Mouse (Mus musculus) MEL (cell line): Measurements from ENCODE around the gene D5Ertd579e. TPM values are rescaled to one million over a fixed set of nuclear protein-coding genes. Genes with fewer than 3 reads are reported as not detected.

Experiments
- DNase-seq: peaks from one replicate; pipeline ENCODE4 v3.0.0; 2011; ENCODE audit warnings: low read depth, low spot score
- H3K27ac ChIP-seq: 2 replicates; pipeline ENCODE4 v1.5.1; 2012; ENCODE audit warnings: low read depth, mild to moderate bottlenecking, control low read depth, low read length, moderate library complexity; ENCODE audit not compliant: control insufficient read depth
- H3K27me3 ChIP-seq, 2 experiments: fragments of 150-350 bp in 1 of 2; sonication (generic) in 1 of 2; 2 replicates each; pipeline ENCODE4 v1.6.1; 2012; ENCODE audit warnings: low read length in 2 of 2, mild to moderate bottlenecking in 2 of 2, improper control_type of control experiment in 1 of 2, moderate library complexity in 1 of 2; ENCODE audit not compliant: insufficient read depth in 2 of 2, control insufficient read depth in 1 of 2
- H3K36me3 ChIP-seq, 2 experiments: 2 replicates each; pipeline ENCODE4 v1.6.1; 2012 to 2014; ENCODE audit warnings: low read length in 2 of 2, improper control_type of control experiment in 1 of 2, inconsistent platforms in 1 of 2, mild to moderate bottlenecking in 1 of 2; ENCODE audit not compliant: insufficient read depth in 2 of 2, control insufficient read depth in 1 of 2
- H3K4me1 ChIP-seq, 2 experiments: fragments of 150-350 bp in 1 of 2; sonication (generic) in 1 of 2; 2 replicates each; pipeline ENCODE4 v1.6.1; 2012; ENCODE audit warnings: low read length in 2 of 2, improper control_type of control experiment in 1 of 2, mild to moderate bottlenecking in 1 of 2; ENCODE audit not compliant: insufficient read depth in 2 of 2, control insufficient read depth in 1 of 2
- H3K4me3 ChIP-seq, 2 experiments: fragments of 150-350 bp in 1 of 2; sonication (generic) in 1 of 2; 2 replicates each; pipeline ENCODE4 v1.5.1; 2012; ENCODE audit warnings: low read depth in 2 of 2, low read length in 2 of 2, mild to moderate bottlenecking in 2 of 2, moderate library complexity in 2 of 2, control low read depth in 1 of 2, improper control_type of control experiment in 1 of 2; ENCODE audit not compliant: control insufficient read depth in 1 of 2, insufficient read depth in 1 of 2
- H3K79me2 ChIP-seq: 2 replicates; pipeline ENCODE4 v1.6.1; 2012; ENCODE audit warnings: mild to moderate bottlenecking, low read length, moderate library complexity; ENCODE audit not compliant: control insufficient read depth, poor library complexity, insufficient read depth
- H3K9ac ChIP-seq: 2 replicates; pipeline ENCODE4 v1.6.1; 2012; ENCODE audit warnings: low read depth, mild to moderate bottlenecking, control low read depth, low read length, moderate library complexity; ENCODE audit not compliant: control insufficient read depth, poor library complexity, severe bottlenecking
- H3K9me3 ChIP-seq: fragments of 150-350 bp; sonication (generic); replicated peaks from 2 replicates; pipeline ENCODE4 v1.6.1; 2012; ENCODE audit warnings: mild to moderate bottlenecking, low read length, improper control_type of control experiment, moderate library complexity; ENCODE audit not compliant: insufficient read depth
- BHLHE40 ChIP-seq: IDR thresholded peaks from 2 replicates; pipeline ENCODE4 v1.6.1; 2012; ENCODE audit warnings: low read depth, mild to moderate bottlenecking, inconsistent platforms, low read length, improper control_type of control experiment, borderline replicate concordance
- CHD1 ChIP-seq: IDR thresholded peaks from 2 replicates; pipeline ENCODE4 v1.6.1; 2012; ENCODE audit warnings: low read depth, mild to moderate bottlenecking, inconsistent platforms, low read length, improper control_type of control experiment
- CHD2 ChIP-seq: IDR thresholded peaks from 2 replicates; pipeline ENCODE4 v1.6.1; 2011; ENCODE audit warnings: low read length, improper control_type of control experiment
- CTCF ChIP-seq, 3 experiments: IDR thresholded peaks in 2 of 3; conservative IDR thresholded peaks in 1 of 3; 2 replicates each; pipeline ENCODE4 v1.5.1; 2011 to 2012; ENCODE audit warnings: low read length in 3 of 3, low read depth in 2 of 3, mild to moderate bottlenecking in 2 of 3, improper control_type of control experiment in 1 of 3, inconsistent platforms in 1 of 3, mixed read lengths in 1 of 3, moderate library complexity in 1 of 3; ENCODE audit not compliant: control insufficient read depth in 1 of 3, insufficient read depth in 1 of 3, poor library complexity in 1 of 3, severe bottlenecking in 1 of 3
- E2F4 ChIP-seq: IDR thresholded peaks from 2 replicates; pipeline ENCODE4 v1.6.1; 2011; ENCODE audit warnings: low read depth, low read length, improper control_type of control experiment, borderline replicate concordance
- EP300 ChIP-seq, 2 experiments: IDR thresholded peaks; 2 replicates each; pipeline ENCODE4 v1.6.1; 2011; ENCODE audit warnings: improper control_type of control experiment in 2 of 2, low read length in 2 of 2, low read depth in 1 of 2, mild to moderate bottlenecking in 1 of 2
- ETS1 ChIP-seq: IDR thresholded peaks from 2 replicates; pipeline ENCODE4 v1.6.1; 2012; ENCODE audit warnings: low read depth, mild to moderate bottlenecking, inconsistent platforms, low read length, improper control_type of control experiment, moderate library complexity
- GABPA ChIP-seq: IDR thresholded peaks from 2 replicates; pipeline ENCODE4 v1.6.1; 2012; ENCODE audit warnings: low read depth, mild to moderate bottlenecking, inconsistent platforms, low read length, improper control_type of control experiment, moderate library complexity
- GATA1 ChIP-seq: IDR thresholded peaks from 2 replicates; pipeline ENCODE4 v1.6.1; 2011; ENCODE audit warnings: low read depth, low read length, improper control_type of control experiment
- JUND ChIP-seq: IDR thresholded peaks from 2 replicates; pipeline ENCODE4 v1.6.1; 2011; ENCODE audit warnings: low read depth, mild to moderate bottlenecking, improper control_type of control experiment, low read length
- KAT2A ChIP-seq: conservative IDR thresholded peaks from 2 replicates; pipeline ENCODE4 v1.6.1; 2012; ENCODE audit warnings: low read depth, low read length, improper control_type of control experiment, inconsistent platforms
- MAFK ChIP-seq: IDR thresholded peaks from 2 replicates; pipeline ENCODE4 v1.6.1; 2011; ENCODE audit warnings: low read depth, mild to moderate bottlenecking, low read length, improper control_type of control experiment, borderline replicate concordance
- MAX ChIP-seq: IDR thresholded peaks from 2 replicates; pipeline ENCODE4 v1.6.1; 2011; ENCODE audit warnings: low read length, improper control_type of control experiment
- MAZ ChIP-seq: IDR thresholded peaks from 2 replicates; pipeline ENCODE4 v1.6.1; 2012; ENCODE audit warnings: low read depth, mild to moderate bottlenecking, inconsistent platforms, low read length, improper control_type of control experiment
- MEF2A ChIP-seq: IDR thresholded peaks from 2 replicates; pipeline ENCODE4 v1.6.1; 2014; ENCODE audit warnings: low read depth, mild to moderate bottlenecking, inconsistent platforms, low read length, improper control_type of control experiment; ENCODE audit not compliant: poor library complexity, insufficient replicate concordance, severe bottlenecking; ENCODE audit errors: extremely low read depth
- MXI1 ChIP-seq: IDR thresholded peaks from 2 replicates; pipeline ENCODE4 v1.6.1; 2011; ENCODE audit warnings: mild to moderate bottlenecking, low read depth, low read length, improper control_type of control experiment
- MYB ChIP-seq: IDR thresholded peaks from 2 replicates; pipeline ENCODE4 v1.6.1; 2011; ENCODE audit warnings: mild to moderate bottlenecking, low read depth, low read length, improper control_type of control experiment
- MYC ChIP-seq: IDR thresholded peaks from 2 replicates; pipeline ENCODE4 v1.6.1; 2011; ENCODE audit warnings: low read depth, mild to moderate bottlenecking, low read length, improper control_type of control experiment, moderate library complexity
- NRF1 ChIP-seq: IDR thresholded peaks from 2 replicates; pipeline ENCODE4 v1.6.1; 2014; ENCODE audit warnings: low read depth, mild to moderate bottlenecking, inconsistent platforms, low read length, improper control_type of control experiment, moderate library complexity; ENCODE audit not compliant: poor library complexity, insufficient read depth, severe bottlenecking
- POLR2A ChIP-seq, 2 experiments: IDR thresholded peaks; 2 replicates each; pipeline ENCODE4 v1.6.1; 2011 to 2012; ENCODE audit warnings: low read length in 2 of 2, mild to moderate bottlenecking in 2 of 2, control low read depth in 1 of 2, improper control_type of control experiment in 1 of 2, low read depth in 1 of 2, moderate library complexity in 1 of 2; ENCODE audit not compliant: control insufficient read depth in 1 of 2, insufficient read depth in 1 of 2, poor library complexity in 1 of 2
- POLR2AphosphoS5 ChIP-seq: IDR thresholded peaks from 2 replicates; pipeline ENCODE4 v1.6.1; 2012; ENCODE audit warnings: low read depth, borderline replicate concordance, mild to moderate bottlenecking, inconsistent platforms, low read length, moderate library complexity, mixed read lengths
- RAD21 ChIP-seq: IDR thresholded peaks from 2 replicates; pipeline ENCODE4 v1.6.1; 2011; ENCODE audit warnings: mild to moderate bottlenecking, low read depth, low read length, improper control_type of control experiment
- RCOR1 ChIP-seq: IDR thresholded peaks from 2 replicates; pipeline ENCODE4 v1.6.1; 2012; ENCODE audit warnings: low read depth, mild to moderate bottlenecking, inconsistent platforms, low read length, improper control_type of control experiment
- SIN3A ChIP-seq: IDR thresholded peaks from 2 replicates; pipeline ENCODE4 v1.6.1; 2012; ENCODE audit warnings: low read length, improper control_type of control experiment, inconsistent platforms
- SMC3 ChIP-seq: IDR thresholded peaks from 2 replicates; pipeline ENCODE4 v1.6.1; 2011; ENCODE audit warnings: low read depth, low read length, improper control_type of control experiment
- TAL1 ChIP-seq: IDR thresholded peaks from 2 replicates; pipeline ENCODE4 v1.6.1; 2012; ENCODE audit warnings: mild to moderate bottlenecking, inconsistent platforms, low read length, moderate library complexity, mixed read lengths
- UBTF ChIP-seq: IDR thresholded peaks from 2 replicates; pipeline ENCODE4 v1.6.1; 2012; ENCODE audit warnings: low read depth, mild to moderate bottlenecking, inconsistent platforms, low read length, improper control_type of control experiment, moderate library complexity, borderline replicate concordance; ENCODE audit not compliant: insufficient read depth
- USF2 ChIP-seq, 2 experiments: IDR thresholded peaks; 2 replicates each; pipeline ENCODE4 v1.6.1; 2011 to 2012; ENCODE audit warnings: improper control_type of control experiment in 2 of 2, low read length in 2 of 2, borderline replicate concordance in 1 of 2, inconsistent platforms in 1 of 2, low read depth in 1 of 2, mild to moderate bottlenecking in 1 of 2; ENCODE audit not compliant: insufficient read depth in 1 of 2
- ZMIZ1 ChIP-seq: IDR thresholded peaks from 2 replicates; pipeline ENCODE4 v1.6.1; 2012; ENCODE audit warnings: low read depth, mild to moderate bottlenecking, inconsistent platforms, low read length, improper control_type of control experiment, moderate library complexity
- ZNF384 ChIP-seq: IDR thresholded peaks from 2 replicates; pipeline ENCODE4 v1.6.1; 2012; ENCODE audit warnings: low read depth, mild to moderate bottlenecking, inconsistent platforms, low read length, improper control_type of control experiment
- polyA plus RNA-seq, 2 experiments: library from polyadenylated mRNA; stranded (reverse) in 1 of 2; unstranded in 1 of 2; fragments of >175 nt in 1 of 2; fragments of >200 nt in 1 of 2; gene quantifications; 2 replicates each; pipeline versions ENCODE4 v1.2.1 to v1.2.4; 2012; ENCODE audit warnings: low replicate concordance in 2 of 2, low read depth in 1 of 2; ENCODE audit not compliant: insufficient read length in 2 of 2, insufficient read depth in 1 of 2, missing spikeins in 1 of 2
- total RNA-seq: library from RNA; depleted of rRNA; stranded (reverse); fragments of 300-350 nt; gene quantifications from 2 replicates; pipeline ENCODE4 v1.2.3, GENCODE M21; 2012

The D5Ertd579e gene
- total and polyA plus RNA-seq, 3 experiments: 15.9 to 31.1 TPM; not detected in 1

- no peak for TF ChIP-seq RCOR1
- TF ChIP-seq ETS1: no peak
- peak; percentile 40; the same call in 1 of the 2 replicates for TF ChIP-seq MXI1
- TF ChIP-seq POLR2AphosphoS5: no peak
- 0 out of 2 replicates have a peak, but pooled peaks have one; percentile 13 for TF ChIP-seq MYC
- no peak for TF ChIP-seq JUND
- TF ChIP-seq USF2 (IDR thresholded peaks at IDR 0.05; ENCODE audit: borderline replicate concordance in 1 of 2, insufficient read depth in 1 of 2, low read depth in 1 of 2, low read length in 2 of 2): no peak
- TF ChIP-seq RAD21: no peak
- 0 out of 2 replicates have a peak, but pooled peaks have one; percentile 63 for TF ChIP-seq CHD1
- no peak for TF ChIP-seq UBTF
- TF ChIP-seq GATA1: no peak
Measured at GRCm38 (mm10) chr5:36621058-36621449, 74.8 kb downstream of the D5Ertd579e start (continued).

DNA sequence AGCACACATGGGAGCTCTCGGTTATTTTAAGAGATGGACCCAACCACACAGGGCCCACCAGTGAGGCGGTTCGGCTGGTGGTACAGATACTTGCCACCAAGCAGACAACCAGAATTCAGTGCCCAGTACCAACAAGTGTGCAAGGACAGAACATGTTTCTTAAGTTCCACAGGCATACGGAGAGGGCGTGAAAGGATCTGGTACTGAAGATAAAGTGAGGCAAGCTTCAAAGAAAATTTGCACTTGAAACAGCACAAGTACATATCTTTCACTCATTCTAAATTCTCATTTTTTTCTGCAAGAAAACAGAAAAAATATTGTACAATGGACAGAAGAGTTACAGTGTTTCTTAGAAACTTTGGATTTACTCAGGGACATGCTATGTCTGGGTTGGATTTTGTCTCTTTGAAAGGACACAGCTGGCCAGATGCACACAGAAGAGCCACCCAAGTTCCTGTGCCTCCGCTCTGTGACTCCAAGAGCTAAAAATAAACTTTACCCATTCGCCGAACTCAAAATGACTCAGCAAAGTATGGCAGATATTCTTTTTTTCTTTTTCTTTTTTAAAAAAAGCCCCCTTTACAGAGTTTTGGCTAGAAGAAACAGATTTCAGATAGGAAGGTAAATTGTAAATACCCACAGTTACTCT lies 75.3 kb downstream of the D5Ertd579e start:
- no peaks in the 10 kb centered on the region for H3K27me3 ChIP-seq
- peaks cover 11 to 21% of the 10 kb centered on the region in 2 experiments; a peak in 3 of 4 replicates for H3K36me3 ChIP-seq
- DNase-seq: peak; percentile 79
- H3K4me1 ChIP-seq: peaks cover 16% of the 10 kb centered on the region in 2 experiments
- H3K27ac ChIP-seq: peak overlapping the region; percentile 79
- H3K9me3 ChIP-seq: no peaks in the 10 kb centered on the region
- peaks cover 2% of the 10 kb centered on the region; the same call in 1 of the 2 replicates for H3K79me2 ChIP-seq
- peak overlapping the region; percentile 62; the same call in 1 of the 2 replicates for H3K9ac ChIP-seq
- peak overlapping the region in 1 of 2 experiments; percentile 40; a peak in 2 of 4 replicates for H3K4me3 ChIP-seq
- TF ChIP-seq MAZ (no peak), MXI1 (peak; percentile 33; the same call in 1 of the 2 replicates), ZNF384 (peak; percentile 90), TAL1 (peak; percentile 47), CHD2 (no peak), ETS1 (peak; percentile 74), CTCF (IDR thresholded peaks at IDR 0.05 in 2 of 3, conservative IDR thresholded peaks at IDR 0.05 in 1 of 3; ENCODE audit: control insufficient read depth in 1 of 3, insufficient read depth in 1 of 3, low read depth in 2 of 3, low read length in 3 of 3, poor library complexity in 1 of 3, severe bottlenecking in 1 of 3) (no peak), SMC3 (no peak), POLR2A (IDR thresholded peaks at IDR 0.05; ENCODE audit: control insufficient read depth in 1 of 2, insufficient read depth in 1 of 2, low read depth in 1 of 2, low read length in 2 of 2, poor library complexity in 1 of 2) (no peak), BHLHE40 (no peak), ZMIZ1 (no peak), NRF1 (no peak), USF2 (IDR thresholded peaks at IDR 0.05; ENCODE audit: borderline replicate concordance in 1 of 2, insufficient read depth in 1 of 2, low read depth in 1 of 2, low read length in 2 of 2) (no peak), MAFK (no peak), JUND (0 out of 2 replicates have a peak, but pooled peaks have one; percentile 48), MYC (0 out of 2 replicates have a peak, but pooled peaks have one; percentile 28), GATA1 (peak; percentile 45; the same call in 1 of the 2 replicates), EP300 (IDR thresholded peaks at IDR 0.05; ENCODE audit: low read depth in 1 of 2, low read length in 2 of 2) (peak; percentile 38 to 53), RCOR1 (no peak), MEF2A (peak; percentile 94), MAX (peak; percentile 29; the same call in 1 of the 2 replicates), GABPA (peak; percentile 85), KAT2A (no peak), E2F4 (no peak), SIN3A (peak; percentile 68), POLR2AphosphoS5 (no peak), CHD1 (no peak), MYB (no peak)
